Mouse (Mus musculus): ENCODE data around the gene Gpr139. TPM values are rescaled to one million over a fixed set of nuclear protein-coding genes. Genes with fewer than 3 reads are reported as not detected.

Gene Gpr139
- polyA plus RNA-seq, 1 experiment: not detected

GRCm38 (mm10) chr7:119186374-119186773 is 2.0 kb upstream of the Gpr139 start:
- no peak overlapping the region for H3K4me3 ChIP-seq
- H3K79me2 ChIP-seq (ENCODE audit: control insufficient read depth, insufficient read depth): no peaks in the 10 kb centered on the region
- H3K4me2 ChIP-seq (ENCODE audit: low read depth): no peak overlapping the region
- no peaks in the 10 kb centered on the region for H3K36me3 ChIP-seq (ENCODE audit: control insufficient read depth, insufficient read depth)
- TF ChIP-seq REST (IDR thresholded peaks at IDR 0.05; ENCODE audit: insufficient read depth, insufficient read length) (no peak), SRF (IDR thresholded peaks at IDR 0.05; ENCODE audit: control insufficient read depth, insufficient read length, low read depth) (no peak), CEBPB (IDR thresholded peaks at IDR 0.05; ENCODE audit: insufficient read depth, poor library complexity, severe bottlenecking) (no peak), MYOG (IDR thresholded peaks at IDR 0.05; ENCODE audit: control insufficient read depth in 1 of 3, insufficient read depth in 1 of 3, insufficient read length in 2 of 3, low read depth in 2 of 3) (no peak), TCF12 (IDR thresholded peaks at IDR 0.05; ENCODE audit: insufficient read depth, poor library complexity, severe bottlenecking) (no peak), MYOD1 (IDR thresholded peaks at IDR 0.05; ENCODE audit: control insufficient read depth in 1 of 3, insufficient read length in 2 of 3, low read depth in 2 of 3) (no peak), E2F4 (IDR thresholded peaks at IDR 0.05; ENCODE audit: insufficient read depth) (no peak), USF1 (IDR thresholded peaks at IDR 0.05; ENCODE audit: low read depth) (no peak), POLR2A (IDR thresholded peaks at IDR 0.05; ENCODE audit: insufficient read length, low read depth) (no peak), TCF3 (IDR thresholded peaks at IDR 0.05; ENCODE audit: insufficient read length, low read depth) (no peak), MAX (IDR thresholded peaks at IDR 0.05; ENCODE audit: low read depth) (no peak), POLR2AphosphoS2 (IDR thresholded peaks at IDR 0.05; ENCODE audit: insufficient read length, low read depth) (no peak)
- peaks cover 5% of the 10 kb centered on the region for H3K27me3 ChIP-seq (ENCODE audit: control insufficient read depth, insufficient read depth, insufficient read length)
- no peak overlapping the region for H3ac ChIP-seq (ENCODE audit: control insufficient read depth, insufficient read length)

GRCm38 (mm10) chr7:119185181-119185940 is 958 bp upstream of the Gpr139 start:
- Histone ChIP-seq H3K4me2 (ENCODE audit: low read depth) (no peak overlapping the region), H3K27me3 (ENCODE audit: control insufficient read depth, insufficient read depth, insufficient read length) (peaks cover 5% of the 10 kb centered on the region), H3ac (ENCODE audit: control insufficient read depth, insufficient read length) (no peak overlapping the region), H3K36me3 (ENCODE audit: control insufficient read depth, insufficient read depth) (no peaks in the 10 kb centered on the region), H3K79me2 (ENCODE audit: control insufficient read depth, insufficient read depth) (no peaks in the 10 kb centered on the region), H3K4me3 (no peak overlapping the region)
- TF ChIP-seq TCF3 (IDR thresholded peaks at IDR 0.05; ENCODE audit: insufficient read length, low read depth): no peak
- no peak for TF ChIP-seq SRF (IDR thresholded peaks at IDR 0.05; ENCODE audit: control insufficient read depth, insufficient read length, low read depth)
- no peak for TF ChIP-seq E2F4 (IDR thresholded peaks at IDR 0.05; ENCODE audit: insufficient read depth)
- no peak for TF ChIP-seq MYOG (IDR thresholded peaks at IDR 0.05; ENCODE audit: control insufficient read depth in 1 of 3, insufficient read depth in 1 of 3, insufficient read length in 2 of 3, low read depth in 2 of 3)
- TF ChIP-seq MAX (IDR thresholded peaks at IDR 0.05; ENCODE audit: low read depth): no peak
- TF ChIP-seq REST (IDR thresholded peaks at IDR 0.05; ENCODE audit: insufficient read depth, insufficient read length): no peak
- no peak for TF ChIP-seq CEBPB (IDR thresholded peaks at IDR 0.05; ENCODE audit: insufficient read depth, poor library complexity, severe bottlenecking)
- no peak for TF ChIP-seq MYOD1 (IDR thresholded peaks at IDR 0.05; ENCODE audit: control insufficient read depth in 1 of 3, insufficient read length in 2 of 3, low read depth in 2 of 3)

- H3K27me3 ChIP-seq (ENCODE audit: control insufficient read depth, insufficient read depth, insufficient read length): peaks cover 12% of the 10 kb centered on the region
These were observed 3.4 kb downstream of the Gpr139 start for GRCm38 (mm10) chr7:119181053-119181452.

GRCm38 (mm10) chr7:119160015-119160414 is 24.4 kb downstream of the Gpr139 start:
- no peaks in the 10 kb centered on the region for H3K27me3 ChIP-seq (ENCODE audit: control insufficient read depth, insufficient read depth, insufficient read length)
- H3K4me3 ChIP-seq: no peak overlapping the region
- no peak overlapping the region for H3ac ChIP-seq (ENCODE audit: control insufficient read depth, insufficient read length)
- H3K36me3 ChIP-seq (ENCODE audit: control insufficient read depth, insufficient read depth): no peaks in the 10 kb centered on the region
- no peaks in the 10 kb centered on the region for H3K79me2 ChIP-seq (ENCODE audit: control insufficient read depth, insufficient read depth)
- H3K4me2 ChIP-seq (ENCODE audit: low read depth): no peak overlapping the region
- TF ChIP-seq TCF12 (IDR thresholded peaks at IDR 0.05; ENCODE audit: insufficient read depth, poor library complexity, severe bottlenecking) (no peak), SRF (IDR thresholded peaks at IDR 0.05; ENCODE audit: control insufficient read depth, insufficient read length, low read depth) (no peak), MYOD1 (IDR thresholded peaks at IDR 0.05; ENCODE audit: control insufficient read depth in 1 of 3, insufficient read length in 2 of 3, low read depth in 2 of 3) (no peak)

More at GRCm38 (mm10) chr7:119181053-119181452, 3.4 kb downstream of the Gpr139 start:
- Histone ChIP-seq H3K36me3 (ENCODE audit: control insufficient read depth, insufficient read depth) (no peaks in the 10 kb centered on the region), H3K4me2 (ENCODE audit: low read depth) (no peak overlapping the region), H3K79me2 (ENCODE audit: control insufficient read depth, insufficient read depth) (no peaks in the 10 kb centered on the region), H3K4me3 (no peak overlapping the region), H3ac (ENCODE audit: control insufficient read depth, insufficient read length) (no peak overlapping the region)
- TF ChIP-seq MYOG (IDR thresholded peaks at IDR 0.05; ENCODE audit: control insufficient read depth in 1 of 3, insufficient read depth in 1 of 3, insufficient read length in 2 of 3, low read depth in 2 of 3): no peak
- no peak for TF ChIP-seq SRF (IDR thresholded peaks at IDR 0.05; ENCODE audit: control insufficient read depth, insufficient read length, low read depth)
- no peak for TF ChIP-seq CEBPB (IDR thresholded peaks at IDR 0.05; ENCODE audit: insufficient read depth, poor library complexity, severe bottlenecking)

- Histone ChIP-seq H3K4me2 (ENCODE audit: low read depth) (no peak overlapping the region), H3K4me3 (no peak overlapping the region), H3K36me3 (ENCODE audit: control insufficient read depth, insufficient read depth) (no peaks in the 10 kb centered on the region), H3K79me2 (ENCODE audit: control insufficient read depth, insufficient read depth) (no peaks in the 10 kb centered on the region), H3K27me3 (ENCODE audit: control insufficient read depth, insufficient read depth, insufficient read length) (no peaks in the 10 kb centered on the region), H3ac (ENCODE audit: control insufficient read depth, insufficient read length) (no peak overlapping the region)
- TF ChIP-seq MAX (IDR thresholded peaks at IDR 0.05; ENCODE audit: low read depth) (no peak), POLR2A (IDR thresholded peaks at IDR 0.05; ENCODE audit: insufficient read length, low read depth) (no peak), POLR2AphosphoS2 (IDR thresholded peaks at IDR 0.05; ENCODE audit: insufficient read length, low read depth) (no peak), CEBPB (IDR thresholded peaks at IDR 0.05; ENCODE audit: insufficient read depth, poor library complexity, severe bottlenecking) (no peak), TCF12 (IDR thresholded peaks at IDR 0.05; ENCODE audit: insufficient read depth, poor library complexity, severe bottlenecking) (no peak), USF1 (IDR thresholded peaks at IDR 0.05; ENCODE audit: low read depth) (no peak), SRF (IDR thresholded peaks at IDR 0.05; ENCODE audit: control insufficient read depth, insufficient read length, low read depth) (no peak), TCF3 (IDR thresholded peaks at IDR 0.05; ENCODE audit: insufficient read length, low read depth) (no peak), MYOG (IDR thresholded peaks at IDR 0.05; ENCODE audit: control insufficient read depth in 1 of 3, insufficient read depth in 1 of 3, insufficient read length in 2 of 3, low read depth in 2 of 3) (no peak), MYOD1 (IDR thresholded peaks at IDR 0.05; ENCODE audit: control insufficient read depth in 1 of 3, insufficient read length in 2 of 3, low read depth in 2 of 3) (no peak), REST (IDR thresholded peaks at IDR 0.05; ENCODE audit: insufficient read depth, insufficient read length) (no peak), E2F4 (IDR thresholded peaks at IDR 0.05; ENCODE audit: insufficient read depth) (no peak)
These were observed 72.6 kb downstream of the Gpr139 start for GRCm38 (mm10) chr7:119111771-119112170.
